Mouse (Mus musculus): ENCODE measurements at regions not wholly inside any gene's neighbourhood (a gene's known extent, or its start where the extent isn't known, plus 50 kb on each side); places are given as distances from the start of the nearest gene placed in this dataset.
"Not testable (repeated sequence)": the region's sequence is repeated elsewhere in the genome, so short reads cannot be mapped to it uniquely, and the experiment has no call there.

- H3K27ac ChIP-seq = no peak overlapping the region
- intact Hi-C loops (cut with DNase I) = no loop called here
- DNase-seq (ENCODE audit: extremely low spot score in 1 of 2, low spot score in 2 of 2) = no peak
- no peak overlapping the region for H3K4me3 ChIP-seq
- no peak for TF ChIP-seq CTCF (IDR thresholded peaks at IDR 0.05)
Measured at GRCm38 (mm10) chr9:80820066-80820465, 354.8 kb upstream of the Impg1 start.

GRCm38 (mm10) chr9:80819070-80819469 lies 353.8 kb upstream of the Impg1 start:
- TF ChIP-seq CTCF (IDR thresholded peaks at IDR 0.05) = no peak
- Histone ChIP-seq H3K4me3 (no peak overlapping the region), H3K27ac (no peak overlapping the region)
- intact Hi-C loops (cut with DNase I) = no loop called here
- no peak for DNase-seq (ENCODE audit: extremely low spot score in 1 of 2, low spot score in 2 of 2)

GRCm38 (mm10) chr9:80813921-80814320 lies 348.6 kb upstream of the Impg1 start:
- intact Hi-C loops (cut with DNase I); H3K4me3 ChIP-seq; H3K27ac ChIP-seq; DNase-seq (ENCODE audit: extremely low spot score in 1 of 2, low spot score in 2 of 2): not testable (repeated sequence)

GRCm38 (mm10) chr9:80791523-80791922 lies 326.2 kb upstream of the Impg1 start:
- no peak overlapping the region for H3K4me3 ChIP-seq
- no peak overlapping the region for H3K27ac ChIP-seq
- no peak for DNase-seq (ENCODE audit: extremely low spot score in 1 of 2, low spot score in 2 of 2)
- intact Hi-C loops (cut with DNase I) = no loop called here
- no peak for TF ChIP-seq CTCF (IDR thresholded peaks at IDR 0.05)

- no peak for DNase-seq (ENCODE audit: extremely low spot score in 1 of 2, low spot score in 2 of 2)
- H3K4me3 ChIP-seq = no peak overlapping the region
- TF ChIP-seq CTCF (IDR thresholded peaks at IDR 0.05) = no peak
- no peak overlapping the region for H3K27ac ChIP-seq
- intact Hi-C loops (cut with DNase I) = no loop called here
Measured at GRCm38 (mm10) chr9:80774541-80774940, 309.3 kb upstream of the Impg1 start.

- DNase-seq (ENCODE audit: extremely low spot score in 1 of 2, low spot score in 2 of 2); intact Hi-C loops (cut with DNase I); H3K27ac ChIP-seq; H3K4me3 ChIP-seq: not testable (repeated sequence)
Measured at GRCm38 (mm10) chr9:80735806-80736205, 270.5 kb upstream of the Impg1 start.

GRCm38 (mm10) chr9:80732971-80733370 lies 267.7 kb upstream of the Impg1 start:
- TF ChIP-seq CTCF (IDR thresholded peaks at IDR 0.05) = no peak
- intact Hi-C loops (cut with DNase I) = no loop called here
- no peak overlapping the region for H3K4me3 ChIP-seq
- H3K27ac ChIP-seq = no peak overlapping the region
- DNase-seq (ENCODE audit: extremely low spot score in 1 of 2, low spot score in 2 of 2) = no peak

GRCm38 (mm10) chr9:80723638-80724037 lies 258.4 kb upstream of the Impg1 start:
- intact Hi-C loops (cut with DNase I) = no loop called here
- no peak overlapping the region for H3K4me3 ChIP-seq
- no peak overlapping the region for H3K27ac ChIP-seq
- TF ChIP-seq CTCF (IDR thresholded peaks at IDR 0.05) = no peak
- DNase-seq (ENCODE audit: extremely low spot score in 1 of 2, low spot score in 2 of 2) = no peak

- intact Hi-C loops (cut with DNase I) = no loop called here
- no peak for TF ChIP-seq CTCF (IDR thresholded peaks at IDR 0.05)
- H3K4me3 ChIP-seq = no peak overlapping the region
- DNase-seq (ENCODE audit: extremely low spot score in 1 of 2, low spot score in 2 of 2) = no peak
- no peak overlapping the region for H3K27ac ChIP-seq
Measured at GRCm38 (mm10) chr9:80718516-80718915, 253.2 kb upstream of the Impg1 start.

- DNase-seq (ENCODE audit: extremely low spot score in 1 of 2, low spot score in 2 of 2) = no peak
- TF ChIP-seq CTCF (IDR thresholded peaks at IDR 0.05) = no peak
- intact Hi-C loops (cut with DNase I) = no loop called here
- H3K4me3 ChIP-seq = no peak overlapping the region
- no peak overlapping the region for H3K27ac ChIP-seq
Measured at GRCm38 (mm10) chr9:80709781-80710180, 244.5 kb upstream of the Impg1 start.

- no peak overlapping the region for H3K27ac ChIP-seq
- no peak for TF ChIP-seq CTCF (IDR thresholded peaks at IDR 0.05)
- H3K4me3 ChIP-seq = no peak overlapping the region
- intact Hi-C loops (cut with DNase I) = no loop called here
- DNase-seq (ENCODE audit: extremely low spot score in 1 of 2, low spot score in 2 of 2) = no peak
Measured at GRCm38 (mm10) chr9:80705264-80705663, 240.0 kb upstream of the Impg1 start.

- no peak overlapping the region for H3K27ac ChIP-seq
- TF ChIP-seq CTCF (IDR thresholded peaks at IDR 0.05) = no peak
- no peak overlapping the region for H3K4me3 ChIP-seq
- intact Hi-C loops (cut with DNase I) = no loop called here
- no peak for DNase-seq (ENCODE audit: extremely low spot score in 1 of 2, low spot score in 2 of 2)
Measured at GRCm38 (mm10) chr9:80697171-80697570, 231.9 kb upstream of the Impg1 start.

GRCm38 (mm10) chr9:80688481-80689086 lies 223.3 kb upstream of the Impg1 start:
- no peak for TF ChIP-seq CTCF (IDR thresholded peaks at IDR 0.05)
- no peak overlapping the region for H3K27ac ChIP-seq
- intact Hi-C loops (cut with DNase I) = no loop called here

More at GRCm38 (mm10) chr9:80688481-80689086, 223.3 kb upstream of the Impg1 start:
- no peak for DNase-seq (ENCODE audit: extremely low spot score in 1 of 2, low spot score in 2 of 2)
- no peak overlapping the region for H3K4me3 ChIP-seq

Data from left cerebral cortex, adult 2 months (tissue).